Comparison of ENCODE assay signal across 9 mouse cellular contexts in the genomic region with DNA sequence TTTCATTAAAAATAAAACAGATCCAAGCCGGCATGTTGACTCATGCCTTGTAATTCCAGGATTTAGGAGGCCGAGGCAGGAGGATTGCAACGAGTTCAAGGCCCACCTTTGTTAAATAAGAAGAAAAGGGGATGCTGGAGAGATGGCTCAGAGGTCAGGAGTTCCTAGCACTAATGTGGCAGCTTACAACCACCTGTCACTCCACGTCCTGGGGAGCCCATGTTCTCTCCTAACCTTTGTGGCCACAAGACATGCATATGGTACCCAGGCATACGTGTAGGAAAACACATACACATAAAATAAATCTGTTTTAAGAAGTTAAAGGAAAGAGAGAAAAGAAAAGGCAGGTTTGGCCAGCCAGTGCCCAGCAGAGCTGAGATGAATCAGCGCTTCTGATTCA. TPM values are rescaled to one million over a fixed set of nuclear protein-coding genes. Genes with fewer than 3 reads are reported as not detected.
DNase-seq lines count a peak whose midpoint lies in the region; ATAC-seq and TF ChIP-seq lines count a peak whose summit lies in the region.
"Had no signal": no experiment of that assay in that cellular context is flagged by ENCODE, and none has a peak within 500 bp of the region (broad histone marks: within the 10 kb centered on the region; RNA-seq: fewer than 3 reads in every experiment).

No protein-coding gene starts in this region.

- H3K9ac ChIP-seq in lung, embryonic 14.5 days, result 0 out of 2 replicates have a peak overlapping the region, but pooled peaks have one; percentile 16
- no peak overlapping the region for H3K9ac ChIP-seq in embryonic facial prominence, embryonic 15.5 days
- 0 out of 2 replicates have a peak overlapping the region, but pooled peaks have one; percentile 3 for H3K9ac ChIP-seq in intestine, embryonic 14.5 days (ENCODE audit: low read length)
- no peak overlapping the region for H3K9ac ChIP-seq in midbrain, postnatal 0 days (replicated peaks; ENCODE audit: low read length, poor library complexity, severe bottlenecking)

- peak overlapping the region; percentile 95 for H3K27ac ChIP-seq in lung, embryonic 14.5 days (ENCODE audit: low read depth)
- H3K27ac ChIP-seq in embryonic facial prominence, embryonic 15.5 days (replicated peaks), result peak overlapping the region; percentile 95
- peak overlapping the region; percentile 81 for H3K27ac ChIP-seq in intestine, embryonic 14.5 days (ENCODE audit: low read depth)
- H3K27ac ChIP-seq in midbrain, postnatal 0 days (ENCODE audit: low read depth, low read length), result 0 out of 2 replicates have a peak overlapping the region, but pooled peaks have one; percentile 32

- no peaks in the 10 kb centered on the region for H3K27me3 ChIP-seq in lung, embryonic 14.5 days (ENCODE audit: insufficient read depth, low read length)
- no peaks in the 10 kb centered on the region for H3K27me3 ChIP-seq in embryonic facial prominence, embryonic 15.5 days
- H3K27me3 ChIP-seq in intestine, embryonic 14.5 days (replicated peaks; ENCODE audit: control insufficient read depth, insufficient read depth, low read length), result no peaks in the 10 kb centered on the region
- no peaks in the 10 kb centered on the region for H3K27me3 ChIP-seq in midbrain, postnatal 0 days (ENCODE audit: insufficient read depth, low read length)

- no peaks in the 10 kb centered on the region for H3K36me3 ChIP-seq in lung, embryonic 14.5 days (ENCODE audit: insufficient read depth)
- no peaks in the 10 kb centered on the region for H3K36me3 ChIP-seq in embryonic facial prominence, embryonic 15.5 days
- no peaks in the 10 kb centered on the region for H3K36me3 ChIP-seq in intestine, embryonic 14.5 days (ENCODE audit: control insufficient read depth, insufficient read depth, low read length)
- no peaks in the 10 kb centered on the region for H3K36me3 ChIP-seq in midbrain, postnatal 0 days (ENCODE audit: insufficient read depth, low read length)

- ATAC-seq in lung, embryonic 14.5 days (ENCODE audit: insufficient read depth), result no peak
- ATAC-seq in embryonic facial prominence, embryonic 15.5 days (ENCODE audit: insufficient number of reproducible peaks, low FRiP score, low TSS enrichment, low read depth), result no peak
- no peak for ATAC-seq in intestine, embryonic 14.5 days (replicated peaks; ENCODE audit: low FRiP score, low TSS enrichment, low read depth)
- ATAC-seq in midbrain, postnatal 0 days (ENCODE audit: low FRiP score), result no peak
- no peak for ATAC-seq in erythroid progenitor cell, adult 5-6 weeks (replicated peaks; ENCODE audit: low FRiP score, poor library complexity, severe bottlenecking)

- H3K4me3 ChIP-seq in lung, embryonic 14.5 days (ENCODE audit: low read depth, low read length), result no peak overlapping the region
- no peak overlapping the region for H3K4me3 ChIP-seq in embryonic facial prominence, embryonic 15.5 days (replicated peaks)
- no peak overlapping the region for H3K4me3 ChIP-seq in intestine, embryonic 14.5 days (ENCODE audit: low read depth, low read length)
- H3K4me3 ChIP-seq in midbrain, postnatal 0 days (ENCODE audit: low read depth, low read length), result no peak overlapping the region

- 54% methylated on average over 6 of the region's 6 CpGs for WGBS in lung, embryonic 14.5 days
- 62% methylated on average over 6 of the region's 6 CpGs for WGBS in embryonic facial prominence, embryonic 15.5 days
- WGBS in intestine, embryonic 14.5 days, result 67% methylated on average over 6 of the region's 6 CpGs
- WGBS in midbrain, postnatal 0 days, result 69% methylated on average over 6 of the region's 6 CpGs

- no peak for TF ChIP-seq CTCF in lung, embryonic 14.5 days (IDR thresholded peaks at IDR 0.05; ENCODE audit: low read depth)
- no peak for TF ChIP-seq CTCF in midbrain, postnatal 0 days (IDR thresholded peaks at IDR 0.05)

- no peaks in the 10 kb centered on the region for H3K9me3 ChIP-seq in lung, embryonic 14.5 days (ENCODE audit: low read depth, low read length)
- H3K9me3 ChIP-seq in embryonic facial prominence, embryonic 15.5 days (replicated peaks), result no peaks in the 10 kb centered on the region
- H3K9me3 ChIP-seq in intestine, embryonic 14.5 days (ENCODE audit: control insufficient read depth, low read length), result no peaks in the 10 kb centered on the region
- no peaks in the 10 kb centered on the region for H3K9me3 ChIP-seq in midbrain, postnatal 0 days (ENCODE audit: low read length)

- DNase-seq in lung, embryonic 14.5 days, result no peak
- no peak for DNase-seq in lung, postnatal 10 days
- DNase-seq in intestine, embryonic 14.5 days (ENCODE audit: low spot score), result no peak
- no peak for DNase-seq in midbrain, postnatal 0 days (ENCODE audit: low spot score)
- DNase-seq in urinary bladder, postnatal 14 days (ENCODE audit: low spot score), result no peak
- no peak for DNase-seq in frontal cortex, postnatal 25 days (ENCODE audit: low spot score in 2 of 2)
- DNase-seq: cerebellum, adult 9-10 months had no signal

- H3K4me2 ChIP-seq in lung, embryonic 14.5 days, result no peak overlapping the region; the same call in 1 of the 2 replicates
- no peak overlapping the region for H3K4me2 ChIP-seq in embryonic facial prominence, embryonic 15.5 days (replicated peaks)
- no peak overlapping the region; the same call in 1 of the 2 replicates for H3K4me2 ChIP-seq in intestine, embryonic 14.5 days (ENCODE audit: low read length)
- H3K4me2 ChIP-seq in midbrain, postnatal 0 days (ENCODE audit: low read depth, low read length, poor library complexity, severe bottlenecking), result no peak overlapping the region

- H3K4me1 ChIP-seq in lung, embryonic 14.5 days (ENCODE audit: insufficient read depth), result peaks cover 58% of the 10 kb centered on the region
- H3K4me1 ChIP-seq in embryonic facial prominence, embryonic 15.5 days, result peaks cover 69% of the 10 kb centered on the region
- peaks cover 69% of the 10 kb centered on the region for H3K4me1 ChIP-seq in intestine, embryonic 14.5 days (replicated peaks; ENCODE audit: control insufficient read depth, insufficient read depth, low read length)
- peaks cover 30% of the 10 kb centered on the region for H3K4me1 ChIP-seq in midbrain, postnatal 0 days (ENCODE audit: insufficient read depth, low read length)

RNA-seq across cellular contexts. Expression of gene Wasf2, which starts 37.2 kb away (rescaled TPM):
- polyA plus RNA-seq in lung, embryonic 14.5 days (2014; fragmentation: Nextera tagmentation; extraction: Ambion mirVana), result 96.3 and 101 TPM in 2 replicates
- polyA plus RNA-seq in embryonic facial prominence, embryonic 15.5 days (2015; fragmentation: Nextera tagmentation; extraction: Ambion mirVana), result 116 and 118 TPM in 2 replicates
- 79.6 and 88.3 TPM in 2 replicates for polyA plus RNA-seq in intestine, embryonic 14.5 days (2014; fragmentation: Nextera tagmentation; extraction: Ambion mirVana)
- total RNA-seq in midbrain, postnatal 0 days (2014; rRNA removed), result 18.3 and 19.6 TPM in 2 replicates
- 19.1 and 26.0 TPM in 2 replicates for polyA plus RNA-seq in midbrain, postnatal 0 days (2015; fragmentation: Nextera tagmentation; extraction: Ambion mirVana)
- total RNA-seq in erythroid progenitor cell, adult 5-6 weeks (2015; ENCODE audit: low replicate concordance), result 79.6 and 83.6 TPM in 2 replicates
- total RNA-seq in erythroid progenitor cell, adult 5-6 weeks (2017; ENCODE audit: low replicate concordance), result 59.7 and 73.7 TPM in 2 replicates

Comparison
In these comparisons a context has a peak if more than half of its experiments do, and no peak if none do; other contexts are left out.
1. H3K27ac ChIP-seq: peak in every context shown above with its lines; median percentile 95 in lung, embryonic 14.5 days; 95 in embryonic facial prominence, embryonic 15.5 days; 81 in intestine, embryonic 14.5 days; 32 in midbrain, postnatal 0 days.
2. H3K9ac ChIP-seq: peak in lung, embryonic 14.5 days (single experiment) and intestine, embryonic 14.5 days (single experiment); none in embryonic facial prominence, embryonic 15.5 days (single experiment) and midbrain, postnatal 0 days (single experiment).